Mouse (Mus musculus): ENCODE measurements around the gene Pigs.

Gene Pigs

DNA sequence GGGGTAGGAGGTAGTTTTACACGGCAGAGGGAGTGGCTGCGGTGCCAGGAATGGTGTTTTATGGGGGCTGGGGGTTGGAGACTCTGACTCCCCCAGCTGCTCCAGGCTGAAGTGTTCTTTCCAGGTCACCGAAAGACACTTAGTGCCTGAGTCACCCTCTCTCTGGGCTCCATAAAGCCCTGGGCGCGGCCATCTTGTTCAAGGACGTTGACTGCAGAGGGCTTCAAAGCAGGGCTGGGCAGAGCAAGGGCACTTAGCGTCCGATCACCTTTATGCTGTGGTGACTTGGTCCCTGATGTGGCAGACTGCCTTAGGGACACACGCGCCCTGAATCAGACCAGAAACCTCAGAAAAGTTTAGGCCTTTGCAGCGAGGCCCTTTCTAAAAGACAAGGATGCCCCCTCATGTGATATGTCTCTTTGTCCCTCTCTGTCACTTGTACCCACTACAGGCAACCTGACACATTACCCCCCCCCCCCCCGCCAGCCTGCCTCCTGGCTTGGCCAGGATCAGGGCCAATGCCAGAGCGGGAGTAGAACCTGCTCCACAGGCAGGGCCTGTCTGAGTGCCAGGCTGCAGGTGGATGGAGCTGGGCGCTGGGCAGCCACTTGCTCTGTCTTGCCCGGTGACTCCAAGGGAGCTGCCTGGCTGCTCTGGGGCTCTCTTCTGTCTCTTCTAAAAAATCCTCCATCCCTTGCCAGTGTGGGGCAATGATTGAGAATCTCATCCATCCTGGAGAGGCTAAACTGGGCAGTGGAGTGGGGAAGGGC lies 39.4 kb downstream of the Pigs start:
- no peak for DNase-seq

- DNase-seq = no peak
These were observed 42.2 kb downstream of the Pigs start for GRCm38 (mm10) chr11:78370389-78370788.

DNA sequence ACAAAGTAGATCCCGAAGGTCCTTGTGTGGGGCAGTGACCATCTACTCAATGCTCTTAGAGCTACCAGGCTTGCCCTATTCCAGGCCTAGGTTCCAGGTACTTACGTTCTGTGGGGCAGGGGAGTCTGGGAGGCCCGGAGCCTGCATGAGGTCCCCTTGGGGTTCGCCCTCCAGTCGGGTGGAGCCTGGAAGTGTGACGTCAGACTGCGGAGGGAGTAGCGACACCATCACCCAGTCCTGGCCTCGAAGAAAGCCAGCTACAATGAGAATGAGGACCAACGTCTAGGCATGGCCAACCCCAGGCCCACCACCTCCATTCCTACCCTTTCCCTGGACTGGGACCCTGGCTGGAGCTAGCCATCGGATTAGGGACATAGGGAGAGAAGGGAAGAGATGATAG lies 43.5 kb downstream of the Pigs start:
- no peak for DNase-seq

DNA sequence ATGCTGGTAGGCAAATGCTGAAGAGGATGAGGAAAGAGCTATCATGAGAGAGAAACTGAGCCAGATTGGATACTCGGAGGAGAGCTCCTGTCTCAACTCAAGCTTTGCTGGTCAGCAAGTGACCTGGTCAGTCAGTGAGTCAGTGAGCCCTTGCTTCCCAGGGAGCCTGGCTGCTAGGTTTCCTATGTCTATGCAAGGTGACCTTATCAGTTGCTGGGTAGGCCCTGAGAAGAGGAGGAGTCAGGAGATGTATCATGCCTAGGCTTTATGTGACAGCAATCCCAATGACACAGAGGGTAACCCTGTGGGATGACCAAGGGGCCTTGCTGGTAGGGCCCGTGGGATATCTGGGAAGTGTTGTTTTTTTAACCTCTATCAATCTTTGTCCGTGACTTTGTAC lies 44.0 kb downstream of the Pigs start:
- DNase-seq = no peak

DNA sequence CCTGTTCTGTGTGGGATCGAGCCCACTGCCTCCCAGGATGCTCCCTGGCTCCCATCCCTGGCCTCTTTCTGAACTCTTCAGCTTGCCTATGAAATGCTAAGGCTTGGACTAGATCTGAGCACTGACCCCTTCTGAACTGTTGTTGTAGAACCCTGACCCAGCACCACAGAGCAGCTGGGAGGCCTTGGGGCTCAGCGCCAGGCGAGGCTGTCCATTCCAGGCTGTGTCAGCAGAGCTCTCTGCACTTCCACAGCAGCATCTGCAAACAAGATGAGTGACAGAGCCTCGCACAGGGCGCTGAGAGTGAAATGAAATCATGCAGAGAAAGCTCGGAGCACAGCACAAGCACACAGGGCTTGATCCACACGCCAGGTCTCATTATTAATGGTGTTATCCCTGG lies 44.4 kb downstream of the Pigs start:
- DNase-seq = no peak

- no peak for DNase-seq
These were observed 45.9 kb downstream of the Pigs start for GRCm38 (mm10) chr11:78374147-78374546.

DNA sequence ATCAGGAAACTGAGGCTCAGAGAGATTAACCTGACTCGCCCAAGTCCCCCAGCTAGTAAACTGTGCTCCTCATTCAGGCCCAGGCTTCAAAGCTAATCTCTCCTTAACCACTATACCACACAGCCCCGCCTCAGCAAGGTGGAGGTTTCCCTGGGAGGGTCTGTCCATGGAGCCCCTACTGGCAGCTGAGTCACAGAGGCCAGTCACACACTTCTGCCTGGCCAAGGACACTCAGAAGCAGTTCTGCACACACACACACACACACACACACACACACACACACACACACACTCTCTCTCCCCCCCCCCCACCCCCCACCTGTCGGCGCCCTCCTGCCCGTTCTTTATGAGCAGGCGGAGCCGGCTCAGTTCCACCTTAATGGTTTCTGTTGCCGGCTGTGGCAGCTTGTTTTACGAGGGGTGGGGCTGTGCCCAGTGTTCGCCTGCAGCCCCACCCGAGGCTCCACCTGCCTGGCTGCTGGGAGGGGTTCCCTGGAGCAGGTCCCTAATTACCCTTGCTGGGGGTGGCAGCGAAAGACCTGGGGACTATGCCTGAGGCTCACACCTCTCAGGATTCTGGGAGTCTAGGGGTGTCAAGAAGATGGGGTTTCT lies 49.4 kb downstream of the Pigs start:
- no peak for DNase-seq

GRCm38 (mm10) chr11:78380351-78380750 lies 52.1 kb downstream of the Pigs start:
- DNase-seq = no peak

DNA sequence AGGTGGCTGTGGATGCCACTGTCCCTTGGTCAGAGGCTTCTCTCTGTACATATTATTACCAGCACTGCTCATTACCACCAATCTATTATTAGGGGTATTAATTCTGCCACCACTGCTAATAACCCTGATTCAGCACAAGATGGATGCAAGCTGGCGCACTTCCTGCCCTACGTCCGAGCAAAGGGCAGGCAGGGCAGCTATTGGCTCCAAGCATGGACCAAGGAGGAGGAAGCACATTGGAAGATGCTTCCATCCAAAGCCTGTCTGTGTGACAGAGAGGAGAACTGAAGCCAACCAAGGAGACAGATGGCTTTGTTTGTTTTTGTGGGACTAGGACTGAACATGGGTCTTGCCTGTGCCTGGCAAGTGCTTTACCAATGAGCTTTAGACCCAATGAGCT lies 52.8 kb downstream of the Pigs start:
- DNase-seq = no peak

GRCm38 (mm10) chr11:78382286-78382685 lies 54.1 kb downstream of the Pigs start:
- no peak for DNase-seq

GRCm38 (mm10) chr11:78382701-78383100 lies 54.5 kb downstream of the Pigs start:
- DNase-seq = no peak

- DNase-seq = no peak
These were observed 57.6 kb downstream of the Pigs start for GRCm38 (mm10) chr11:78385776-78386175.

DNA sequence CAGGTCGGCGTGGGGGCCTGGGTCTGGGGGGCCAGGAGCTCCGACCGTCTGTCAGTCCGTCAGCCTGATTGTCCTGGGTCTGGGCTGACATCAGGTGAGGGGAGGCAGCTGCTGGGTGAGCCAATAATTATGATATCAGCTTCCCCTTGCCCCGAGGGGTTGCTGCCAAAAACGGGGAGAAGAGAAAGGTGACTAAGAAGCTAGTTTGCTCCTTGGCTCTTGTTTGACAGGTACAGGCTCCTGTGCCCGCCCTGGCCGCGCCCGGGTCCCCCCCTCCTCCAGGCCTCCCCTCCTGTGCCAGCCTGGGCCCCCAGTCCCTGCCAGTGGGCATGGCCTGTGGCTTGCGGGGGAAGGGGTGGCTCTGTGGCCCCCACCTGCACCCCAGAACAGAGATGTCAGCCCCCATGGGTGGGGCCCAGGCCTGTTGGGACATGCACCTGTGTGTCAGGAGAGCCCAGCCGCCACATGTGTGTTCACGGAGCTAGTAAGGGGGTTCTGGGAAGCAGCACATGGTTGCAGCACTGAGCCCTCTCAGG lies 58.4 kb downstream of the Pigs start, which contains the start of gene Foxn1:
Foxn1 (minus strand) TSS at position 51 of the 536 bp plus-strand sequence.
- DNase-seq = no peak
